Mouse (Mus musculus) liver, postnatal 0 days (tissue): ENCODE data around the gene Dek. TPM values are rescaled to one million over a fixed set of nuclear protein-coding genes. Genes with fewer than 3 reads are reported as not detected.

Experiments used
- ATAC-seq: fragments of 200-750 bp; cut with Nextera tagmentation; 2 replicates; pipeline ENCODE4 v1.8.0; 2017; ENCODE audit warnings: mild to moderate bottlenecking, moderate library complexity
- DNase-seq: peaks from one replicate; pipeline ENCODE4 v3.0.0-alpha.2; 2016
- H3K27ac ChIP-seq: fragments of 300-500 bp; sonication (generic); 2 replicates; pipeline ENCODE4 v1.5.1; 2014; ENCODE audit warnings: antibody characterized with exemption, moderate library complexity, mild to moderate bottlenecking, low read depth
- H3K27me3 ChIP-seq: fragments of 300-500 bp; sonication (generic); 2 replicates; pipeline ENCODE4 v1.6.1; 2014; ENCODE audit warnings: low read length, control low read depth, mixed read lengths; ENCODE audit not compliant: insufficient read depth
- H3K36me3 ChIP-seq: fragments of 300-500 bp; sonication (generic); replicated peaks from 2 replicates; pipeline ENCODE4 v1.6.1; 2014; ENCODE audit warnings: mild to moderate bottlenecking, control low read depth, low read length, moderate library complexity, mixed read lengths; ENCODE audit not compliant: insufficient read depth
- H3K4me1 ChIP-seq: fragments of 300-500 bp; sonication (generic); 2 replicates; pipeline ENCODE4 v1.6.1; 2014; ENCODE audit warnings: antibody characterized with exemption, mild to moderate bottlenecking, control low read depth; ENCODE audit not compliant: insufficient read depth
- H3K4me2 ChIP-seq: fragments of 300-500 bp; sonication (generic); 2 replicates; pipeline ENCODE4 v1.6.1; 2014; ENCODE audit warnings: low read depth, mild to moderate bottlenecking, low read length, moderate library complexity, mixed read lengths
- H3K4me3 ChIP-seq: fragments of 300-500 bp; sonication (generic); 2 replicates; pipeline ENCODE4 v1.5.1; 2014; ENCODE audit warnings: low read depth, low read length
- H3K9ac ChIP-seq: fragments of 300-500 bp; sonication (generic); replicated peaks from 2 replicates; pipeline ENCODE4 v1.6.1; 2014; ENCODE audit warnings: mild to moderate bottlenecking, moderate library complexity
- H3K9me3 ChIP-seq: fragments of 300-500 bp; sonication (generic); 2 replicates; pipeline ENCODE4 v1.6.1; 2016; ENCODE audit warnings: mild to moderate bottlenecking, control low read depth, low read length, mixed read lengths
- CTCF ChIP-seq: sonication (generic); IDR thresholded peaks from 2 replicates; pipeline ENCODE4 v1.5.1; 2016; ENCODE audit warnings: antibody characterized with exemption, low read depth
- EP300 ChIP-seq: IDR thresholded peaks from 2 replicates; pipeline ENCODE4 v1.6.1; 2016; ENCODE audit warnings: antibody characterized with exemption, low read depth, mild to moderate bottlenecking
- WGBS: fragments of 180-500 bp; shearing (Covaris S2); extraction: QIAGEN DNeasy Blood & Tissue Kit; methylation state at CpG from one replicate; pipeline ENCODE4 v1.1.7; 2014; ENCODE audit not compliant: insufficient replicate concordance; 5-methylcytosine and 5-hydroxymethylcytosine counted together
- polyA plus RNA-seq: library from polyadenylated mRNA; unstranded; fragments of >200 nt; fragmentation: Nextera tagmentation; extraction: Ambion mirVana; gene quantifications from 2 replicates; pipeline ENCODE4 v1.2.1, GENCODE M21; 2015

Gene Dek
- polyA plus RNA-seq, 1 experiment from 2014 or later: 302 TPM

GRCm38 (mm10) chr13:47056781-47057180, 49.2 kb downstream of the Dek start:
- H3K4me2 ChIP-seq: no peak overlapping the region
- H3K4me1 ChIP-seq: no peaks in the 10 kb centered on the region
- no peak for DNase-seq
- H3K9me3 ChIP-seq: no peaks in the 10 kb centered on the region
- no peak for TF ChIP-seq EP300
- TF ChIP-seq CTCF: no peak
- WGBS: 79% methylated on average over 5 of the region's 5 CpGs
- H3K27ac ChIP-seq: no peak overlapping the region
- peaks cover 19% of the 10 kb centered on the region for H3K36me3 ChIP-seq
- no peaks in the 10 kb centered on the region for H3K27me3 ChIP-seq
- H3K9ac ChIP-seq: no peak overlapping the region
- no peak overlapping the region for H3K4me3 ChIP-seq
- no peak for ATAC-seq

GRCm38 (mm10) chr13:47056126-47056525, 49.9 kb downstream of the Dek start:
- Histone ChIP-seq H3K4me2 (no peak overlapping the region), H3K9ac (no peak overlapping the region), H3K36me3 (peaks cover 21% of the 10 kb centered on the region), H3K4me1 (no peaks in the 10 kb centered on the region), H3K9me3 (no peaks in the 10 kb centered on the region), H3K27ac (no peak overlapping the region), H3K4me3 (no peak overlapping the region), H3K27me3 (no peaks in the 10 kb centered on the region)
- TF ChIP-seq CTCF: no peak
- no peak for TF ChIP-seq EP300
- ATAC-seq: no peak
- no peak for DNase-seq
- 63% methylated on average over 11 of the region's 11 CpGs for WGBS

GRCm38 (mm10) chr13:47053971-47054370, 52.0 kb downstream of the Dek start:
- Histone ChIP-seq H3K27me3 (no peaks in the 10 kb centered on the region), H3K36me3 (peaks cover 22% of the 10 kb centered on the region), H3K9ac (no peak overlapping the region), H3K27ac (no peak overlapping the region), H3K4me3 (no peak overlapping the region), H3K4me2 (no peak overlapping the region), H3K9me3 (no peaks in the 10 kb centered on the region), H3K4me1 (no peaks in the 10 kb centered on the region)
- ATAC-seq (no peak), DNase-seq (no peak)
- TF ChIP-seq CTCF (no peak), EP300 (no peak)
- WGBS: 81% methylated on average over 10 of the region's 10 CpGs

GRCm38 (mm10) chr13:47050009-47050408, 56.0 kb downstream of the Dek start:
- no peaks in the 10 kb centered on the region for H3K27me3 ChIP-seq
- H3K36me3 ChIP-seq: peaks cover 19% of the 10 kb centered on the region
- DNase-seq: no peak
- no peak overlapping the region for H3K4me2 ChIP-seq
- no peak for TF ChIP-seq EP300
- no peak for TF ChIP-seq CTCF
- H3K9me3 ChIP-seq: no peaks in the 10 kb centered on the region
- WGBS: 61% methylated on average over 4 of the region's 4 CpGs
- ATAC-seq: peak; percentile 51; the same call in 1 of the 2 replicates
- H3K27ac ChIP-seq: no peak overlapping the region
- no peak overlapping the region for H3K9ac ChIP-seq
- H3K4me3 ChIP-seq: no peak overlapping the region
- H3K4me1 ChIP-seq: peaks cover 6% of the 10 kb centered on the region; the same call in 1 of the 2 replicates

GRCm38 (mm10) chr13:47047996-47048395, 58.0 kb downstream of the Dek start:
- Histone ChIP-seq H3K27ac (no peak overlapping the region), H3K4me2 (no peak overlapping the region), H3K4me3 (no peak overlapping the region), H3K9ac (no peak overlapping the region), H3K4me1 (peaks cover 16% of the 10 kb centered on the region), H3K36me3 (peaks cover 13% of the 10 kb centered on the region), H3K9me3 (no peaks in the 10 kb centered on the region), H3K27me3 (no peaks in the 10 kb centered on the region)
- no peak for DNase-seq
- WGBS: 76% methylated on average over 4 of the region's 4 CpGs
- no peak for TF ChIP-seq CTCF
- no peak for TF ChIP-seq EP300
- no peak for ATAC-seq

GRCm38 (mm10) chr13:47044617-47044947, 61.4 kb downstream of the Dek start, which contains the start of gene Tpmt:
Gene Tpmt, minus strand, starts transcription at chr13:47044737.
- Histone ChIP-seq H3K4me3 (peak within 1 kb of the TSS; percentile 91), H3K4me1 (peaks cover 16% of the 10 kb centered on the region), H3K36me3 (peaks cover 6% of the 10 kb centered on the region; the same call in 1 of the 2 replicates), H3K9ac (peak within 1 kb of the TSS; percentile 78), H3K27me3 (no peaks in the 10 kb centered on the region), H3K9me3 (no peaks in the 10 kb centered on the region), H3K4me2 (peak within 1 kb of the TSS; percentile 97), H3K27ac (peak within 1 kb of the TSS; percentile 63)
- 14% methylated on average over 10 of the region's 10 CpGs for WGBS
- no peak for DNase-seq
- no peak for ATAC-seq
- TF ChIP-seq EP300 (no peak), CTCF (no peak)
